Mouse (Mus musculus) embryonic fibroblast, embryonic 13.5 days (primary cell): ENCODE data around the gene Srm.

Experiments used
- CTCF ChIP-seq: IDR thresholded peaks from 2 replicates; pipeline ENCODE4 v1.5.1; 2011; ENCODE audit warnings: mild to moderate bottlenecking, control low read depth, low read length, moderate library complexity, borderline replicate concordance; ENCODE audit not compliant: insufficient read depth
- POLR2A ChIP-seq: IDR thresholded peaks from 2 replicates; pipeline ENCODE4 v1.6.1; 2011; ENCODE audit warnings: low read depth, mild to moderate bottlenecking, control low read depth, low read length, moderate library complexity

DNA sequence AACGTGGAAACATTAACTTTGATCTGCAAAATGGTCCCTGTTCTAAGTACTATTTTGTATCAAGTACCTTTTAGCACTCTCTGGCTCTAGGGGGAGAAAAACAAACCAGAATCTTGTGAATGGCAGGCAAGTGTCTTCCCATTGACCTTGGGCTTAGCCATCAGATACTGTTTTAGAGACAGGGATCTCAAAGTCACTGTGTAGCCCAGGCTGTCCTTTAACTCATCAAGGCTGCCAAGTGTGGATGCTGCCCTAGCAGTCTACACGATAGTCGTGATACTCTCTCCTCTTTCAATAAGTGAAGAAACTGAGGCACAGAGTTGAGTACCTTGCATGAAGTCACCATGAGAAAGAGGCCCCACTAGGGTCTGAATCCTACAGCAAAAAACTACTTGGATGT is 35.9 kb downstream of the Srm start:
- no peak; the same call in 1 of the 2 replicates for TF ChIP-seq POLR2A
- TF ChIP-seq CTCF, result no peak
